Mouse (Mus musculus) cerebellum, adult 2 months (tissue): ENCODE measurements around the gene Cyp2d22.

Source experiments
- CTCF ChIP-seq: fragments of 200-500 bp; IDR thresholded peaks from 2 replicates; pipeline ENCODE4 v1.5.1; 2011; ENCODE audit warnings: low read depth, mild to moderate bottlenecking, control low read depth, low read length, moderate library complexity, borderline replicate concordance; ENCODE audit not compliant: insufficient read depth
- POLR2A ChIP-seq: fragments of 200-500 bp; IDR thresholded peaks from 2 replicates; pipeline ENCODE4 v1.6.1; 2011; ENCODE audit warnings: low read length, control low read depth, borderline replicate concordance; ENCODE audit not compliant: insufficient read depth

DNA sequence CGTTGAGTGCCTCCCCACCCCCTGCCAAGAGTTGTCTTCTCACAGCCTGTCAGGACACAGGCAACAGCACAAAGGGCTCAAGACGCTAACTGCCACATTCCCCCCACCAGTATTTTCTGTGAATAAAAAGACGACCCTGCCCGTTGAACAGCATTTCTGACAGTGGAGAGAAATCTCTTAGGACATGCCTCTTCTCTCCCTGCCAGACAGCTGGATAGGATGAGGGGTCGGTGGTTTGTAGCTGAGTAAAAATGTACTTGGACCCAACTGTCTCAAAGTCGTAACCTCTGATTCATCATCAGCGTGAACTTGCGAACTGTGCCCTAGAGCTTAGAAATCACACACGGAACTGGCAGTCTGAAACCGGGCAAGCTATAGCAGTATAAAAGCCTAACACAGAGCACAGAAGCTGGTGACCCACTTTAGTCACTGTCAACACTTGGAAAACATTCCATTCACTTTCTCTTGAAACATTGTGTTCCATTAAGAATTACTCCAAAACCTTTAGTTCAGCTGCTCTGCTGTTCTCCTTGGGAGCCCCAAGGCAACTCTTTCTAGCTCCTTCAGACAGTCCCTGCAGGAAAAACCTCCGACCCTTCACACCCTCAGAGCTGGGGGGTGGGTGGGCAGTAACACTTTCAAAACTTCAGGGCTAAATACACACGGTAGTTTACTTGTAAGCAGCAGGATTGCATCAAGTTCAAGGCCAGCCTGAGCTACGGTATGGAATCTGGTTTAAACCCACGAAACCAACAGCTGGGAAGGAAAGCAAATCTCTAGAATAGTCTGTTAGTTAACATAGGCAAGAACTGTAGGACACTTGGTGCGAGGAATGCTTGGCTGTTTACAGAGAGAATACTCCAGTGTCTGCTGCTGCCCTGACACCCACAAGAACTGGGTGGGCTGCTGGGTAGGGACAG, 1.5 kb downstream of the Cyp2d22 start:
- TF ChIP-seq CTCF: no peak
- no peak for TF ChIP-seq POLR2A
